Mouse (Mus musculus): ENCODE measurements around the gene Nme1.

- TF ChIP-seq CTCF (IDR thresholded peaks at IDR 0.05; ENCODE audit: low read depth, low read length) (no peak), POLR2A (IDR thresholded peaks at IDR 0.05; ENCODE audit: borderline replicate concordance, low read depth, low read length) (no peak)
Measured at GRCm38 (mm10) chr11:93986298-93986697, 18.0 kb upstream of the Nme1 start.
